Mouse (Mus musculus) CH12.LX (cell line): ENCODE data around the gene Hoxb5.

Experiments
- BHLHE40 ChIP-seq: IDR thresholded peaks from 2 replicates; pipeline ENCODE4 v1.6.1; 2011; ENCODE audit warnings: mild to moderate bottlenecking, low read depth, low read length, improper control_type of control experiment
- CHD2 ChIP-seq: IDR thresholded peaks from 2 replicates; pipeline ENCODE4 v1.6.1; 2011; ENCODE audit warnings: low read length, improper control_type of control experiment
- CTCF ChIP-seq, 2 experiments: IDR thresholded peaks in 1 of 2; conservative IDR thresholded peaks in 1 of 2; 2 replicates each; pipeline ENCODE4 v1.5.1; 2011 to 2012; ENCODE audit warnings: low read depth in 2 of 2, low read length in 2 of 2, improper control_type of control experiment in 1 of 2, inconsistent platforms in 1 of 2, mild to moderate bottlenecking in 1 of 2, moderate library complexity in 1 of 2
- E2F4 ChIP-seq: IDR thresholded peaks from 2 replicates; pipeline ENCODE4 v1.6.1; 2011; ENCODE audit warnings: low read depth, low read length, improper control_type of control experiment; ENCODE audit not compliant: insufficient replicate concordance
- KAT2A ChIP-seq: IDR thresholded peaks from 2 replicates; pipeline ENCODE4 v1.6.1; 2012; ENCODE audit warnings: low read length, improper control_type of control experiment, inconsistent platforms; ENCODE audit not compliant: insufficient replicate concordance
- MYC ChIP-seq: IDR thresholded peaks from 2 replicates; pipeline ENCODE4 v1.6.1; 2011; ENCODE audit warnings: low read depth, mild to moderate bottlenecking, improper control_type of control experiment, low read length
- NELFE ChIP-seq: IDR thresholded peaks from 2 replicates; pipeline ENCODE4 v1.6.1; 2011; ENCODE audit warnings: low read depth, low read length, improper control_type of control experiment
- POLR2A ChIP-seq: IDR thresholded peaks from 2 replicates; pipeline ENCODE4 v1.6.1; 2011; ENCODE audit warnings: low read depth, mild to moderate bottlenecking, improper control_type of control experiment, low read length
- SMC3 ChIP-seq: IDR thresholded peaks from 2 replicates; pipeline ENCODE4 v1.6.1; 2011; ENCODE audit warnings: low read depth, low read length, improper control_type of control experiment
- USF2 ChIP-seq: conservative IDR thresholded peaks from 2 replicates; pipeline ENCODE4 v1.6.1; 2011; ENCODE audit warnings: low read depth, low read length, improper control_type of control experiment

GRCm38 (mm10) chr11:96319910-96320309 is 16.8 kb downstream of the Hoxb5 start:
- TF ChIP-seq POLR2A = no peak
- TF ChIP-seq CTCF (conservative IDR thresholded peaks at IDR 0.05 in 1 of 2, IDR thresholded peaks at IDR 0.05 in 1 of 2; ENCODE audit: low read depth in 2 of 2, low read length in 2 of 2) = no peak
- no peak for TF ChIP-seq SMC3
- TF ChIP-seq MYC = no peak
- TF ChIP-seq NELFE = no peak
- no peak for TF ChIP-seq E2F4
- no peak for TF ChIP-seq CHD2
- TF ChIP-seq BHLHE40 = no peak
- TF ChIP-seq USF2 = no peak
- TF ChIP-seq KAT2A = no peak
